Mouse (Mus musculus): Measurements from ENCODE around the gene Polh. TPM values are rescaled to one million over a fixed set of nuclear protein-coding genes. Genes with fewer than 3 reads are reported as not detected.

Polh gene
- polyA plus RNA-seq, 1 experiment from 2014 or later, result 10.5 TPM

GRCm38 (mm10) chr17:46227576-46227975 is 25.1 kb upstream of the Polh start:
- no peak for TF ChIP-seq CTCF (IDR thresholded peaks at IDR 0.05; ENCODE audit: low read depth)
- ATAC-seq (replicated peaks; ENCODE audit: low FRiP score, low read depth), result no peak
- Histone ChIP-seq H3K4me2 (ENCODE audit: low read length) (no peak overlapping the region), H3K27ac (no peak overlapping the region), H3K27me3 (ENCODE audit: insufficient read depth, low read length) (no peaks in the 10 kb centered on the region), H3K4me3 (replicated peaks; ENCODE audit: low read depth, low read length) (no peak overlapping the region), H3K4me1 (replicated peaks; ENCODE audit: insufficient read depth, low read length) (no peaks in the 10 kb centered on the region), H3K36me3 (ENCODE audit: insufficient read depth, low read length) (peaks cover 83% of the 10 kb centered on the region), H3K9me3 (replicated peaks; ENCODE audit: low read length) (no peaks in the 10 kb centered on the region), H3K9ac (ENCODE audit: low read depth, low read length) (no peak overlapping the region)
- WGBS, result 89% methylated on average over 7 of the region's 7 CpGs
- DNase-seq (ENCODE audit: low spot score), result no peak

GRCm38 (mm10) chr17:46221601-46222000 is 19.2 kb upstream of the Polh start:
- 85% methylated on average over 3 of the region's 3 CpGs for WGBS
- no peak for TF ChIP-seq CTCF (IDR thresholded peaks at IDR 0.05; ENCODE audit: low read depth)
- peaks cover 90% of the 10 kb centered on the region for H3K36me3 ChIP-seq (ENCODE audit: insufficient read depth, low read length)
- no peaks in the 10 kb centered on the region for H3K27me3 ChIP-seq (ENCODE audit: insufficient read depth, low read length)
- H3K4me1 ChIP-seq (replicated peaks; ENCODE audit: insufficient read depth, low read length), result no peaks in the 10 kb centered on the region
- ATAC-seq (replicated peaks; ENCODE audit: low FRiP score, low read depth), result no peak
- H3K9me3 ChIP-seq (replicated peaks; ENCODE audit: low read length), result no peaks in the 10 kb centered on the region
- DNase-seq (ENCODE audit: low spot score), result no peak
- H3K27ac ChIP-seq, result no peak overlapping the region
- no peak overlapping the region for H3K9ac ChIP-seq (ENCODE audit: low read depth, low read length)
- H3K4me3 ChIP-seq (replicated peaks; ENCODE audit: low read depth, low read length), result no peak overlapping the region
- H3K4me2 ChIP-seq (ENCODE audit: low read length), result no peak overlapping the region

- no peak for TF ChIP-seq CTCF (IDR thresholded peaks at IDR 0.05; ENCODE audit: low read depth)
- Histone ChIP-seq H3K9ac (ENCODE audit: low read depth, low read length) (no peak overlapping the region), H3K36me3 (ENCODE audit: insufficient read depth, low read length) (peaks cover 42% of the 10 kb centered on the region), H3K4me2 (ENCODE audit: low read length) (no peak overlapping the region), H3K9me3 (replicated peaks; ENCODE audit: low read length) (no peaks in the 10 kb centered on the region), H3K4me3 (replicated peaks; ENCODE audit: low read depth, low read length) (no peak overlapping the region), H3K27ac (peak overlapping the region; percentile 50; the same call in 1 of the 2 replicates), H3K4me1 (replicated peaks; ENCODE audit: insufficient read depth, low read length) (no peaks in the 10 kb centered on the region), H3K27me3 (ENCODE audit: insufficient read depth, low read length) (no peaks in the 10 kb centered on the region)
- peak; percentile 63; the same call in 1 of the 2 replicates for ATAC-seq (replicated peaks; ENCODE audit: low FRiP score, low read depth)
- DNase-seq (ENCODE audit: low spot score), result peak; percentile 24
- 71% methylated on average over 3 of the region's 3 CpGs for WGBS
Measured at GRCm38 (mm10) chr17:46210550-46210949, 8.1 kb upstream of the Polh start.

- no peak for TF ChIP-seq CTCF (IDR thresholded peaks at IDR 0.05; ENCODE audit: low read depth)
- Histone ChIP-seq H3K27ac (no peak overlapping the region), H3K9ac (ENCODE audit: low read depth, low read length) (no peak overlapping the region), H3K4me3 (replicated peaks; ENCODE audit: low read depth, low read length) (no peak overlapping the region), H3K9me3 (replicated peaks; ENCODE audit: low read length) (no peaks in the 10 kb centered on the region), H3K27me3 (ENCODE audit: insufficient read depth, low read length) (no peaks in the 10 kb centered on the region), H3K36me3 (ENCODE audit: insufficient read depth, low read length) (peaks cover 17% of the 10 kb centered on the region), H3K4me1 (replicated peaks; ENCODE audit: insufficient read depth, low read length) (peaks cover 9% of the 10 kb centered on the region; the same call in 1 of the 2 replicates), H3K4me2 (ENCODE audit: low read length) (no peak overlapping the region)
- ATAC-seq (replicated peaks; ENCODE audit: low FRiP score, low read depth) (no peak), DNase-seq (ENCODE audit: low spot score) (no peak)
Measured at GRCm38 (mm10) chr17:46206676-46207075, 4.2 kb upstream of the Polh start.

GRCm38 (mm10) chr17:46203078-46203477 is 633 bp upstream of the Polh start:
- Histone ChIP-seq H3K9me3 (replicated peaks; ENCODE audit: low read length) (no peaks in the 10 kb centered on the region), H3K4me1 (replicated peaks; ENCODE audit: insufficient read depth, low read length) (peaks cover 14% of the 10 kb centered on the region; the same call in 1 of the 2 replicates), H3K27ac (peak overlapping the region; percentile 81), H3K36me3 (ENCODE audit: insufficient read depth, low read length) (peaks cover 14% of the 10 kb centered on the region), H3K4me3 (replicated peaks; ENCODE audit: low read depth, low read length) (peak overlapping the region; percentile 80), H3K9ac (ENCODE audit: low read depth, low read length) (peak overlapping the region; percentile 69), H3K27me3 (ENCODE audit: insufficient read depth, low read length) (no peaks in the 10 kb centered on the region), H3K4me2 (ENCODE audit: low read length) (peak overlapping the region; percentile 82)
- ATAC-seq (replicated peaks; ENCODE audit: low FRiP score, low read depth) (no peak), DNase-seq (ENCODE audit: low spot score) (peak; percentile 47)
- no peak for TF ChIP-seq CTCF (IDR thresholded peaks at IDR 0.05; ENCODE audit: low read depth)
- WGBS, result under 1% methylated on average over 20 of the region's 20 CpGs

- no peak for TF ChIP-seq CTCF (IDR thresholded peaks at IDR 0.05; ENCODE audit: low read depth)
- no peaks in the 10 kb centered on the region for H3K9me3 ChIP-seq (replicated peaks; ENCODE audit: low read length)
- no peak overlapping the region for H3K4me3 ChIP-seq (replicated peaks; ENCODE audit: low read depth, low read length)
- DNase-seq (ENCODE audit: low spot score) (peak; percentile 13), ATAC-seq (replicated peaks; ENCODE audit: low FRiP score, low read depth) (no peak)
- peak overlapping the region; percentile 79 for H3K4me2 ChIP-seq (ENCODE audit: low read length)
- H3K36me3 ChIP-seq (ENCODE audit: insufficient read depth, low read length), result peaks cover 19% of the 10 kb centered on the region; the same call in 1 of the 2 replicates
- H3K4me1 ChIP-seq (replicated peaks; ENCODE audit: insufficient read depth, low read length), result peaks cover 14% of the 10 kb centered on the region; the same call in 1 of the 2 replicates
- no peak overlapping the region for H3K9ac ChIP-seq (ENCODE audit: low read depth, low read length)
- no peak overlapping the region for H3K27ac ChIP-seq
- WGBS, result 48% methylated on average over 6 of the region's 6 CpGs
- no peaks in the 10 kb centered on the region for H3K27me3 ChIP-seq (ENCODE audit: insufficient read depth, low read length)
Measured at GRCm38 (mm10) chr17:46201151-46201550, 1.3 kb downstream of the Polh start.

GRCm38 (mm10) chr17:46188829-46189228 is 13.6 kb downstream of the Polh start:
- Histone ChIP-seq H3K27ac (no peak overlapping the region), H3K4me2 (ENCODE audit: low read length) (no peak overlapping the region), H3K4me1 (replicated peaks; ENCODE audit: insufficient read depth, low read length) (no peaks in the 10 kb centered on the region), H3K9ac (ENCODE audit: low read depth, low read length) (no peak overlapping the region), H3K9me3 (replicated peaks; ENCODE audit: low read length) (no peaks in the 10 kb centered on the region), H3K4me3 (replicated peaks; ENCODE audit: low read depth, low read length) (no peak overlapping the region), H3K36me3 (ENCODE audit: insufficient read depth, low read length) (peaks cover 45% of the 10 kb centered on the region), H3K27me3 (ENCODE audit: insufficient read depth, low read length) (no peaks in the 10 kb centered on the region)
- no peak for TF ChIP-seq CTCF (IDR thresholded peaks at IDR 0.05; ENCODE audit: low read depth)
- no peak for DNase-seq (ENCODE audit: low spot score)
- WGBS, result 92% methylated on average over 2 of the region's 2 CpGs
- no peak for ATAC-seq (replicated peaks; ENCODE audit: low FRiP score, low read depth)

Measured in kidney, postnatal 0 days (tissue).